Mouse (Mus musculus): Measurements from ENCODE around the gene Atad3a. TPM values are rescaled to one million over a fixed set of nuclear protein-coding genes. Genes with fewer than 3 reads are reported as not detected.
A peak's percentile ranks its signal among the peaks of the same experiment; 100 is the strongest.
"Not testable (repeated sequence)": the region's sequence is repeated elsewhere in the genome, so short reads cannot be mapped to it uniquely, and the experiment has no call there.

The Atad3a gene
- 85.2 and 90.7 TPM in 2 replicates for polyA plus RNA-seq (2016; fragmentation: Nextera tagmentation; extraction: Ambion mirVana)

GRCm38 (mm10) chr4:155760613-155761355 is at the start of gene Atad3a:
Gene Atad3a (minus strand): TSS chr4:155761093.
- Histone ChIP-seq H3K36me3 (peaks cover 15% of the 10 kb centered on the region), H3K27me3 (replicated peaks) (no peaks in the 10 kb centered on the region), H3K9me3 (no peaks in the 10 kb centered on the region), H3K4me1 (peaks cover 26% of the 10 kb centered on the region), H3K9ac (peak within 1 kb of the TSS; percentile 78), H3K27ac (no peak within 1 kb of the TSS), H3K4me2 (replicated peaks) (peak within 1 kb of the TSS; percentile 97), H3K4me3 (peak within 1 kb of the TSS; percentile 84)
- ATAC-seq (ENCODE audit: low FRiP score, low read depth), result peak; percentile 95
- under 1% methylated on average over 68 of the region's 68 CpGs for WGBS

- no peaks in the 10 kb centered on the region for H3K27me3 ChIP-seq (replicated peaks)
- WGBS, result 87% methylated on average over 3 of the region's 3 CpGs
- no peak overlapping the region for H3K4me2 ChIP-seq (replicated peaks)
- no peak overlapping the region for H3K4me3 ChIP-seq
- H3K4me1 ChIP-seq, result peaks cover 22% of the 10 kb centered on the region
- H3K36me3 ChIP-seq, result peaks cover 40% of the 10 kb centered on the region
- no peak overlapping the region for H3K9ac ChIP-seq
- ATAC-seq (ENCODE audit: low FRiP score, low read depth), result no peak
- no peaks in the 10 kb centered on the region for H3K9me3 ChIP-seq
- H3K27ac ChIP-seq, result no peak overlapping the region
Observed at GRCm38 (mm10) chr4:155807841-155808240, 46.9 kb upstream of the Atad3a start.

GRCm38 (mm10) chr4:155803340-155804041 is 42.6 kb upstream of the Atad3a start:
- no peak overlapping the region for H3K27ac ChIP-seq
- H3K4me1 ChIP-seq, result peaks cover 17% of the 10 kb centered on the region
- H3K4me2 ChIP-seq (replicated peaks), result peak overlapping the region; percentile 72
- ATAC-seq (ENCODE audit: low FRiP score, low read depth), result peak; percentile 95
- peak overlapping the region; percentile 91 for H3K4me3 ChIP-seq
- H3K27me3 ChIP-seq (replicated peaks), result no peaks in the 10 kb centered on the region
- peaks cover 18% of the 10 kb centered on the region for H3K36me3 ChIP-seq
- H3K9ac ChIP-seq, result peak overlapping the region; percentile 86
- H3K9me3 ChIP-seq, result no peaks in the 10 kb centered on the region
- WGBS, result under 1% methylated on average over 58 of the region's 58 CpGs

GRCm38 (mm10) chr4:155802741-155803339 is 41.9 kb upstream of the Atad3a start, which contains the start of gene Mrpl20:
Gene Mrpl20 (plus strand): TSS chr4:155802878.
- H3K9me3 ChIP-seq, result no peaks in the 10 kb centered on the region
- no peak within 1 kb of the TSS for H3K27ac ChIP-seq
- WGBS, result 16% methylated on average over 12 of the region's 12 CpGs
- ATAC-seq (ENCODE audit: low FRiP score, low read depth), result peak; percentile 53
- H3K27me3 ChIP-seq (replicated peaks), result no peaks in the 10 kb centered on the region
- peak within 1 kb of the TSS; percentile 86 for H3K9ac ChIP-seq
- peaks cover 12% of the 10 kb centered on the region for H3K36me3 ChIP-seq
- H3K4me2 ChIP-seq (replicated peaks), result peak within 1 kb of the TSS; percentile 72
- H3K4me3 ChIP-seq, result peak within 1 kb of the TSS; percentile 91
- H3K4me1 ChIP-seq, result peaks cover 17% of the 10 kb centered on the region

- ATAC-seq (ENCODE audit: low FRiP score, low read depth), result no peak
- Histone ChIP-seq H3K4me2 (replicated peaks) (no peak overlapping the region), H3K27me3 (replicated peaks) (no peaks in the 10 kb centered on the region), H3K4me1 (peaks cover 17% of the 10 kb centered on the region), H3K27ac (no peak overlapping the region), H3K4me3 (no peak overlapping the region), H3K36me3 (peaks cover 4% of the 10 kb centered on the region; the same call in 1 of the 2 replicates), H3K9ac (no peak overlapping the region), H3K9me3 (no peaks in the 10 kb centered on the region)
- WGBS, result 92% methylated on average over 1 of the region's 1 CpGs
Observed at GRCm38 (mm10) chr4:155802075-155802474, 41.2 kb upstream of the Atad3a start.

GRCm38 (mm10) chr4:155793730-155794129 is 32.8 kb upstream of the Atad3a start:
- Histone ChIP-seq H3K36me3 (no peaks in the 10 kb centered on the region), H3K4me3 (no peak overlapping the region), H3K27me3 (replicated peaks) (no peaks in the 10 kb centered on the region), H3K9me3 (no peaks in the 10 kb centered on the region), H3K27ac (no peak overlapping the region), H3K4me2 (replicated peaks) (no peak overlapping the region), H3K4me1 (no peaks in the 10 kb centered on the region), H3K9ac (no peak overlapping the region)
- ATAC-seq (ENCODE audit: low FRiP score, low read depth), result no peak
- WGBS, result 81% methylated on average over 2 of the region's 2 CpGs

GRCm38 (mm10) chr4:155791240-155791933 is 30.5 kb upstream of the Atad3a start:
- Histone ChIP-seq H3K36me3 (no peaks in the 10 kb centered on the region), H3K4me2 (replicated peaks) (no peak overlapping the region), H3K9me3 (no peaks in the 10 kb centered on the region), H3K27ac (no peak overlapping the region), H3K27me3 (replicated peaks) (no peaks in the 10 kb centered on the region), H3K9ac (no peak overlapping the region), H3K4me1 (no peaks in the 10 kb centered on the region), H3K4me3 (no peak overlapping the region)
- no peak for ATAC-seq (ENCODE audit: low FRiP score, low read depth)
- WGBS, result 78% methylated on average over 24 of the region's 24 CpGs

GRCm38 (mm10) chr4:155790650-155791161 is 29.8 kb upstream of the Atad3a start:
- Histone ChIP-seq H3K9me3 (no peaks in the 10 kb centered on the region), H3K27me3 (replicated peaks) (no peaks in the 10 kb centered on the region), H3K27ac (no peak overlapping the region), H3K4me3 (no peak overlapping the region), H3K36me3 (no peaks in the 10 kb centered on the region), H3K4me1 (no peaks in the 10 kb centered on the region), H3K4me2 (replicated peaks) (no peak overlapping the region), H3K9ac (no peak overlapping the region)
- ATAC-seq (ENCODE audit: low FRiP score, low read depth), result no peak
- 72% methylated on average over 3 of the region's 3 CpGs for WGBS

- ATAC-seq (ENCODE audit: low FRiP score, low read depth), result no peak
- Histone ChIP-seq H3K9ac (no peak within 1 kb of the TSS), H3K27me3 (replicated peaks) (no peaks in the 10 kb centered on the region), H3K27ac (no peak within 1 kb of the TSS), H3K4me1 (no peaks in the 10 kb centered on the region), H3K4me2 (replicated peaks) (no peak within 1 kb of the TSS), H3K4me3 (no peak within 1 kb of the TSS), H3K36me3 (no peaks in the 10 kb centered on the region), H3K9me3 (no peaks in the 10 kb centered on the region)
- WGBS, result 85% methylated on average over 3 of the region's 3 CpGs
Observed at GRCm38 (mm10) chr4:155790021-155790489, 29.2 kb upstream of the Atad3a start, which contains the start of gene Ankrd65. Gene Ankrd65 (plus strand): TSS chr4:155790439.

- H3K9ac ChIP-seq; H3K27ac ChIP-seq; ATAC-seq (ENCODE audit: low FRiP score, low read depth); H3K9me3 ChIP-seq; H3K4me2 ChIP-seq (replicated peaks); H3K36me3 ChIP-seq; H3K4me1 ChIP-seq; H3K4me3 ChIP-seq; H3K27me3 ChIP-seq (replicated peaks): not testable (repeated sequence)
- 78% methylated on average over 4 of the region's 4 CpGs for whole genome bisulfite sequencing
Observed at GRCm38 (mm10) chr4:155788833-155789232, 27.9 kb upstream of the Atad3a start.

- Histone ChIP-seq H3K9me3 (no peaks in the 10 kb centered on the region), H3K9ac (no peak overlapping the region), H3K4me3 (no peak overlapping the region), H3K27me3 (replicated peaks) (no peaks in the 10 kb centered on the region), H3K36me3 (no peaks in the 10 kb centered on the region), H3K27ac (no peak overlapping the region), H3K4me2 (replicated peaks) (no peak overlapping the region), H3K4me1 (peaks cover 9% of the 10 kb centered on the region)
- no peak for ATAC-seq (ENCODE audit: low FRiP score, low read depth)
- 75% methylated on average over 3 of the region's 3 CpGs for whole genome bisulfite sequencing
Observed at GRCm38 (mm10) chr4:155788300-155788699, 27.4 kb upstream of the Atad3a start.
